Mouse (Mus musculus): ENCODE measurements around the gene Kptn.

DNA sequence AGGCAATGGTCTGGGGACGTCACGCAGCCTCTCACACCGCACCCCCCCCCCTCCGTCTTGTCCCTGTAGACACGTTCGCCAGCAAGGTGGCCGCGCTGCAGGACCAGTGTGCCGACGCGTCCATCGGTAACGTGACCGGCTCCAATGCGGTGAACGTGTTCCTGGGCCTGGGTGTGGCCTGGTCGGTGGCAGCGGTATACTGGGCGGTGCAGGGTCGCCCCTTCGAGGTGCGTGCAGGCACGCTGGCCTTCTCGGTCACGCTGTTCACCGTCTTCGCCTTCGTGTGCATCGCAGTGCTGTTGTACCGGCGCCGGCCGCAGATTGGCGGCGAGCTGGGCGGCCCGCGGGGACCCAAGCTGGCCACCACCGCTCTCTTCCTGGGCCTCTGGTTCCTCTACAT is 39.0 kb downstream of the Kptn start:
- TF ChIP-seq CTCF (IDR thresholded peaks at IDR 0.05; ENCODE audit: low read depth, low read length) (no peak), TAL1 (conservative IDR thresholded peaks at IDR 0.05; ENCODE audit: low read depth, low read length) (no peak)
